ENCODE assay signal across 8 mouse cellular contexts in the genomic region with DNA sequence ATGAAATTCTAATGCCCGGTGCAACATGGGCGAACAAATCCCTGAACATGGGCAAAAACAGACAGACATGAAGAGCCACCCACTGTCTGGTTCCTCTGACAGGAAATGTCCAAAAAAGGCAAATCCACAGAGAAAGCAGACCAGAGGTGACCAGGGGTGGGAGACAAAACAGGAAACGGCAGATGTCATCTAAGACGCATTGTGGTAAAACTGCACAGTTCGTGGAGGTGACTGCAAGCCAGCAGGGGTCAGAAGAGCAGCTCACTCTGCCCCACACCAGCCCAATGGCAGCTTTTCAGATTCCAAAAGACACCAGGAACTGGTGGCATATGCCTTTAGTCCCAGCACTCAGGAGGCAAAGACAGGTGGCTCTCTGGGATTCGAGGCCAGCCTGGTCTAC. TPM values are rescaled to one million over a fixed set of nuclear protein-coding genes. Genes with fewer than 3 reads are reported as not detected.
DNase-seq lines count a peak whose midpoint lies in the region; ATAC-seq and TF ChIP-seq lines count a peak whose summit lies in the region.

No protein-coding gene starts in this region.

- H3K4me2 ChIP-seq in liver, embryonic 11.5 days, result no peak overlapping the region

- peaks cover 20% of the 10 kb centered on the region for H3K4me1 ChIP-seq in kidney, adult 2 months (ENCODE audit: control insufficient read depth, insufficient read depth, low read length)
- H3K4me1 ChIP-seq in liver, embryonic 11.5 days (replicated peaks; ENCODE audit: control insufficient read depth, insufficient read depth, low read length), result peaks cover 36% of the 10 kb centered on the region
- peaks cover 37% of the 10 kb centered on the region for H3K4me1 ChIP-seq in spleen, adult 2 months (ENCODE audit: control insufficient read depth, insufficient read depth, insufficient read length)

- no peak for TF ChIP-seq POLR2A in kidney, adult 2 months (IDR thresholded peaks at IDR 0.05; ENCODE audit: low read depth, low read length)
- TF ChIP-seq POLR2A in spleen, adult 2 months (IDR thresholded peaks at IDR 0.05; ENCODE audit: low read depth, low read length), result no peak

- DNase-seq in kidney, adult 2 months, result peak; percentile 52
- DNase-seq in kidney, postnatal 14 days, result no peak
- peak; percentile 87 for DNase-seq in Muller cell, postnatal 12 days (ENCODE audit: inconsistent ontology term)
- no peak for DNase-seq in liver, embryonic 11.5 days (ENCODE audit: low spot score)
- DNase-seq in spleen, adult 2 months (ENCODE audit: low read depth in 1 of 2, low spot score in 2 of 2), result peak; percentile 61 to 63
- no peak for DNase-seq in left cerebral cortex, adult 18-20 months (ENCODE audit: low spot score in 2 of 2)
- DNase-seq in gastrocnemius, adult 18-20 months (ENCODE audit: low spot score), result no peak
- DNase-seq in left cerebral cortex, adult 2 months (ENCODE audit: extremely low spot score in 1 of 2, low spot score in 2 of 2), result no peak

- intact Hi-C loops in left cerebral cortex, adult 2 months (cut with DNase I), result no loop called here

- no peaks in the 10 kb centered on the region for H3K36me3 ChIP-seq in kidney, adult 2 months (ENCODE audit: control insufficient read depth, insufficient read depth, low read length)
- H3K36me3 ChIP-seq in liver, embryonic 11.5 days (ENCODE audit: control insufficient read depth, insufficient read depth, low read length), result peaks cover 6% of the 10 kb centered on the region; the same call in 1 of the 2 replicates
- peaks cover 23% of the 10 kb centered on the region for H3K36me3 ChIP-seq in spleen, adult 2 months (ENCODE audit: control insufficient read depth, insufficient read depth, low read length)

- no peaks in the 10 kb centered on the region for H3K27me3 ChIP-seq in kidney, adult 2 months (replicated peaks; ENCODE audit: control insufficient read depth, insufficient read depth, low read length)
- H3K27me3 ChIP-seq in liver, embryonic 11.5 days (replicated peaks; ENCODE audit: control insufficient read depth, insufficient read depth, low read length), result no peaks in the 10 kb centered on the region
- no peaks in the 10 kb centered on the region for H3K27me3 ChIP-seq in spleen, adult 2 months (ENCODE audit: control insufficient read depth, insufficient read depth, low read length)

- H3K4me3 ChIP-seq in kidney, adult 2 months (ENCODE audit: insufficient read depth, low read depth, low read length), result no peak overlapping the region
- H3K4me3 ChIP-seq in liver, embryonic 11.5 days (ENCODE audit: low read depth, low read length), result no peak overlapping the region
- no peak overlapping the region for H3K4me3 ChIP-seq in spleen, adult 2 months (ENCODE audit: extremely low read depth, insufficient read depth, insufficient read length)
- H3K4me3 ChIP-seq in left cerebral cortex, adult 2 months, result no peak overlapping the region

- no peaks in the 10 kb centered on the region for H3K9me3 ChIP-seq in liver, embryonic 11.5 days (ENCODE audit: control insufficient read depth, low read length)

- H3K27ac ChIP-seq in kidney, adult 2 months (ENCODE audit: insufficient read depth, low read depth, low read length), result no peak overlapping the region
- peak overlapping the region; percentile 71 for H3K27ac ChIP-seq in liver, embryonic 11.5 days (ENCODE audit: low read depth, low read length)
- H3K27ac ChIP-seq in spleen, adult 2 months (ENCODE audit: insufficient read depth, low read length), result peak overlapping the region; percentile 79
- H3K27ac ChIP-seq in left cerebral cortex, adult 2 months, result no peak overlapping the region

- peak; percentile 44; the same call in 1 of the 2 replicates for TF ChIP-seq CTCF in kidney, adult 2 months (conservative IDR thresholded peaks at IDR 0.05; ENCODE audit: insufficient read depth, insufficient read length, low read depth, low read length)
- TF ChIP-seq CTCF in spleen, adult 2 months (IDR thresholded peaks at IDR 0.05; ENCODE audit: extremely low read depth, insufficient read depth, insufficient read length, insufficient replicate concordance), result peak; percentile 59; the same call in 1 of the 2 replicates
- TF ChIP-seq CTCF in left cerebral cortex, adult 2 months (IDR thresholded peaks at IDR 0.05), result no peak; the same call in 1 of the 2 replicates

- ATAC-seq in liver, embryonic 11.5 days (replicated peaks; ENCODE audit: low FRiP score), result 0 out of 2 replicates have a peak, but pooled peaks have one; percentile 13

- 40% methylated on average over 6 of the region's 6 CpGs for WGBS in kidney, adult 2 months
- 40% methylated on average over 6 of the region's 6 CpGs for WGBS in liver, embryonic 11.5 days
- WGBS in spleen, adult 2 months, result 7% methylated on average over 6 of the region's 6 CpGs

- 0 out of 2 replicates have a peak overlapping the region, but pooled peaks have one; percentile 14 for H3K9ac ChIP-seq in liver, embryonic 11.5 days (ENCODE audit: low read depth, low read length)

RNA-seq across cellular contexts. Expression of a gene that starts 28.4 kb away (rescaled TPM):
- 427 and 463 TPM in 2 replicates for polyA plus RNA-seq in kidney, adult 2 months (2012; rRNA removed)
- 132 and 155 TPM in 2 replicates for polyA plus RNA-seq in liver, embryonic 11.5 days (2014; fragmentation: Nextera tagmentation; extraction: Ambion mirVana)
- polyA plus RNA-seq in spleen, adult 2 months (2012; rRNA removed), result 606 and 770 TPM in 2 replicates
- total RNA-seq in left cerebral cortex, adult 18-20 months (2021), result 10 to 100 TPM; 67.0 to 69.6 TPM
- 1 to 10 TPM; 4.7 to 6.0 TPM for total RNA-seq in gastrocnemius, adult 18-20 months (2021)
- total RNA-seq in left cerebral cortex, adult 2 months (2021), result 10 to 100 TPM; 60.1 to 61.4 TPM

RNA-seq across cellular contexts. Expression of a gene that starts 33.7 kb away (rescaled TPM):
- 11.6 and 12.6 TPM in 2 replicates for polyA plus RNA-seq in kidney, adult 2 months (2012; rRNA removed)
- 9.5 and 10.3 TPM in 2 replicates for polyA plus RNA-seq in liver, embryonic 11.5 days (2014; fragmentation: Nextera tagmentation; extraction: Ambion mirVana)
- polyA plus RNA-seq in spleen, adult 2 months (2012; rRNA removed), result 4.8 and 6.2 TPM in 2 replicates
- 10 to 100 TPM; 14.5 to 15.3 TPM for total RNA-seq in left cerebral cortex, adult 18-20 months (2021)
- total RNA-seq in gastrocnemius, adult 18-20 months (2021), result 1 to 10 TPM; 3.4 TPM
- 10 to 100 TPM; 13.6 to 13.7 TPM for total RNA-seq in left cerebral cortex, adult 2 months (2021)

RNA-seq across cellular contexts. Expression of a gene that starts 50.1 kb away (rescaled TPM):
- polyA plus RNA-seq in kidney, adult 2 months (2012; rRNA removed), result 37.7 and 52.4 TPM in 2 replicates
- 9.1 TPM in 2 replicates for polyA plus RNA-seq in liver, embryonic 11.5 days (2014; fragmentation: Nextera tagmentation; extraction: Ambion mirVana)
- polyA plus RNA-seq in spleen, adult 2 months (2012; rRNA removed), result 27.2 and 54.6 TPM in 2 replicates
- total RNA-seq in left cerebral cortex, adult 18-20 months (2021), result 1 to 10 TPM; 7.7 to 8.8 TPM
- 1 to 10 TPM; 1.2 to 1.3 TPM for total RNA-seq in gastrocnemius, adult 18-20 months (2021)
- 1 to 10 TPM; 7.2 to 8.9 TPM for total RNA-seq in left cerebral cortex, adult 2 months (2021)

Comparison
In these comparisons a context has a peak if more than half of its experiments do, and no peak if none do; other contexts are left out.
1. DNase-seq: peak in kidney, adult 2 months (single experiment), Muller cell, postnatal 12 days (single experiment) and spleen, adult 2 months (2 of 2); none in kidney, postnatal 14 days (single experiment), liver, embryonic 11.5 days (single experiment), left cerebral cortex, adult 18-20 months (0 of 2), gastrocnemius, adult 18-20 months (single experiment) and left cerebral cortex, adult 2 months (0 of 2).
2. H3K27ac ChIP-seq: peak in liver, embryonic 11.5 days (single experiment) and spleen, adult 2 months (single experiment); none in kidney, adult 2 months (single experiment) and left cerebral cortex, adult 2 months (single experiment).
3. RNA of a gene that starts 28.4 kb away (total RNA-seq): 67.0 to 69.6 TPM in left cerebral cortex, adult 18-20 months and 60.1 to 61.4 TPM in left cerebral cortex, adult 2 months; 4.7 to 6.0 TPM in gastrocnemius, adult 18-20 months; every median in the first group is over 4 times any median in the second.